Mouse (Mus musculus): Measurements from ENCODE around the gene Ago3.

Ago3 gene

GRCm38 (mm10) chr4:126309211-126309921 lies 120.0 kb downstream of the Ago3 start:
- no peak for DNase-seq

GRCm38 (mm10) chr4:126306827-126307226 lies 122.5 kb downstream of the Ago3 start:
- no peak for DNase-seq

GRCm38 (mm10) chr4:126306058-126306457 lies 123.3 kb downstream of the Ago3 start:
- no peak for DNase-seq

GRCm38 (mm10) chr4:126305428-126305827 lies 123.9 kb downstream of the Ago3 start:
- no peak for DNase-seq

GRCm38 (mm10) chr4:126303877-126304276 lies 125.5 kb downstream of the Ago3 start:
- no peak for DNase-seq

- DNase-seq = no peak
Measured at GRCm38 (mm10) chr4:126301584-126302309, 127.6 kb downstream of the Ago3 start.

GRCm38 (mm10) chr4:126300916-126301583 lies 128.3 kb downstream of the Ago3 start:
- DNase-seq = no peak

- DNase-seq = peak; percentile 41
Measured at GRCm38 (mm10) chr4:126296617-126297101, 132.7 kb downstream of the Ago3 start.

- no peak for DNase-seq
Measured at GRCm38 (mm10) chr4:126295937-126296336, 133.4 kb downstream of the Ago3 start.

- no peak for DNase-seq
Measured at GRCm38 (mm10) chr4:126295152-126295551, 134.2 kb downstream of the Ago3 start.

GRCm38 (mm10) chr4:126291196-126291595 lies 138.2 kb downstream of the Ago3 start:
- DNase-seq = no peak

GRCm38 (mm10) chr4:126290314-126290713 lies 139.0 kb downstream of the Ago3 start:
- DNase-seq = no peak

- no peak for DNase-seq
Measured at GRCm38 (mm10) chr4:126288085-126288666, 141.2 kb downstream of the Ago3 start.

- DNase-seq = no peak
Measured at GRCm38 (mm10) chr4:126287302-126287995, 141.9 kb downstream of the Ago3 start.

- no peak for DNase-seq
Measured at GRCm38 (mm10) chr4:126286492-126286891, 142.9 kb downstream of the Ago3 start, which contains the start of gene Col8a2. TSS of gene Col8a2 (plus strand) at chr4:126286793.

GRCm38 (mm10) chr4:126283582-126283981 lies 145.8 kb downstream of the Ago3 start:
- DNase-seq = no peak

GRCm38 (mm10) chr4:126281706-126282105 lies 147.7 kb downstream of the Ago3 start:
- DNase-seq = no peak
